Comparison of ENCODE assay signal across 8 mouse cellular contexts in the genomic region with DNA sequence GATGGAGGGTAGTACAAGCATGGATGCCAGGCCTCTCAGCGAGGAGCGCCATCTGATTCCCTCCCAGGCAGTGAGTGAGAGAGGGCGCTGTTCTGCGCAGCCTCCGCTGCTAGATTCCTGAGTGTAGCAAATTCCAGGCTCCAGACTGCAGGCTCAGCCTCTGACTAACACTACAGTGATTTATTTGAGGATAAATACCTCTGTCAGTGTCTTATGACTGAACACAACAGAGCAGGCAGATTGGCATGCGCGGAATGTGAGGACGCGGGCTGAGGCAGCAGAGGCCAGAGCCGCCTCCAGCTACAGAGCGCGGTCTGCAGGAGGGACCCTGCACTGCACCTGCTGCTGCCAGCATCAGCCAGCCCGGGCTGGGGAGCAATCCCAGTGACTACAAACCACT.
DNase-seq lines count a peak whose midpoint lies in the region; ATAC-seq and TF ChIP-seq lines count a peak whose summit lies in the region.

No protein-coding gene starts in this region.

- H3K4me1 ChIP-seq in embryonic fibroblast, embryonic 13.5 days (ENCODE audit: control insufficient read depth, insufficient read depth, low read length), result peaks cover 19% of the 10 kb centered on the region
- H3K4me1 ChIP-seq in heart, embryonic 12.5 days (replicated peaks), result peaks cover 95% of the 10 kb centered on the region
- peaks cover 90% of the 10 kb centered on the region for H3K4me1 ChIP-seq in kidney, embryonic 15.5 days
- H3K4me1 ChIP-seq in limb, embryonic 14.5 days (ENCODE audit: control insufficient read depth, insufficient read depth, low read length), result peaks cover 75% of the 10 kb centered on the region
- peaks cover 52% of the 10 kb centered on the region for H3K4me1 ChIP-seq in neural tube, embryonic 11.5 days (ENCODE audit: control insufficient read depth, insufficient read depth, low read length)

- H3K4me3 ChIP-seq in embryonic fibroblast, embryonic 13.5 days (ENCODE audit: insufficient read depth, low read length), result no peak overlapping the region
- H3K4me3 ChIP-seq in heart, embryonic 12.5 days, result no peak overlapping the region
- no peak overlapping the region for H3K4me3 ChIP-seq in kidney, embryonic 15.5 days (replicated peaks)
- H3K4me3 ChIP-seq in limb, embryonic 14.5 days (replicated peaks; ENCODE audit: low read length), result no peak overlapping the region
- no peak overlapping the region for H3K4me3 ChIP-seq in neural tube, embryonic 11.5 days (ENCODE audit: low read depth, low read length)

- peak; percentile 81; the same call in 1 of the 2 replicates for TF ChIP-seq CTCF in embryonic fibroblast, embryonic 13.5 days (IDR thresholded peaks at IDR 0.05; ENCODE audit: borderline replicate concordance, insufficient read depth, low read length)

- no peaks in the 10 kb centered on the region for H3K9me3 ChIP-seq in heart, embryonic 12.5 days (replicated peaks)
- H3K9me3 ChIP-seq in kidney, embryonic 15.5 days (replicated peaks), result no peaks in the 10 kb centered on the region
- no peaks in the 10 kb centered on the region for H3K9me3 ChIP-seq in limb, embryonic 14.5 days (ENCODE audit: control insufficient read depth, low read length)
- no peaks in the 10 kb centered on the region for H3K9me3 ChIP-seq in neural tube, embryonic 11.5 days (ENCODE audit: control insufficient read depth, low read length)

- 21% methylated on average over 13 of the region's 13 CpGs for WGBS in heart, embryonic 12.5 days
- 18% methylated on average over 13 of the region's 13 CpGs for whole genome bisulfite sequencing in kidney, embryonic 15.5 days
- WGBS in limb, embryonic 14.5 days, result 16% methylated on average over 13 of the region's 13 CpGs
- WGBS in neural tube, embryonic 11.5 days, result 8% methylated on average over 13 of the region's 13 CpGs

- no peak for TF ChIP-seq POLR2A in embryonic fibroblast, embryonic 13.5 days (IDR thresholded peaks at IDR 0.05; ENCODE audit: low read depth, low read length)
- no peak for TF ChIP-seq POLR2A in limb, embryonic 14.5 days (IDR thresholded peaks at IDR 0.05; ENCODE audit: borderline replicate concordance, extremely low read depth, insufficient read depth, insufficient read length)

- peaks cover 36% of the 10 kb centered on the region for H3K36me3 ChIP-seq in heart, embryonic 12.5 days
- H3K36me3 ChIP-seq in kidney, embryonic 15.5 days, result peaks cover 29% of the 10 kb centered on the region
- H3K36me3 ChIP-seq in limb, embryonic 14.5 days (ENCODE audit: control insufficient read depth, insufficient read depth, low read length), result peaks cover 52% of the 10 kb centered on the region
- H3K36me3 ChIP-seq in neural tube, embryonic 11.5 days (ENCODE audit: control insufficient read depth, insufficient read depth, low read length), result no peaks in the 10 kb centered on the region

- no peaks in the 10 kb centered on the region for H3K27me3 ChIP-seq in heart, embryonic 12.5 days (replicated peaks)
- no peaks in the 10 kb centered on the region for H3K27me3 ChIP-seq in kidney, embryonic 15.5 days
- H3K27me3 ChIP-seq in limb, embryonic 14.5 days (ENCODE audit: control insufficient read depth, insufficient read depth, low read length), result no peaks in the 10 kb centered on the region
- no peaks in the 10 kb centered on the region for H3K27me3 ChIP-seq in neural tube, embryonic 11.5 days (ENCODE audit: control insufficient read depth, insufficient read depth, low read length)

- peak overlapping the region; percentile 16; the same call in 1 of the 2 replicates for H3K9ac ChIP-seq in heart, embryonic 12.5 days
- H3K9ac ChIP-seq in kidney, embryonic 15.5 days, result no peak overlapping the region
- H3K9ac ChIP-seq in limb, embryonic 14.5 days (ENCODE audit: low read depth, low read length, severe bottlenecking), result no peak overlapping the region
- H3K9ac ChIP-seq in neural tube, embryonic 11.5 days (ENCODE audit: low read length), result no peak overlapping the region

- DNase-seq in adrenal gland, postnatal 36 days, result peak; percentile 90
- peak; percentile 86 for DNase-seq in limb, embryonic 14.5 days (ENCODE audit: low spot score)
- peak; percentile 82 for DNase-seq in neural tube, embryonic 11.5 days (ENCODE audit: low spot score)
- peak; percentile 61 for DNase-seq in urinary bladder, postnatal 25 days (ENCODE audit: low spot score)
- DNase-seq in spleen, adult 18-20 months, result no peak

- peak overlapping the region; percentile 77 for H3K27ac ChIP-seq in embryonic fibroblast, embryonic 13.5 days (ENCODE audit: insufficient read depth, low read length)
- H3K27ac ChIP-seq in heart, embryonic 12.5 days (ENCODE audit: poor library complexity, severe bottlenecking), result peak overlapping the region; percentile 90
- H3K27ac ChIP-seq in kidney, embryonic 15.5 days, result peak overlapping the region; percentile 77
- H3K27ac ChIP-seq in limb, embryonic 14.5 days (replicated peaks; ENCODE audit: low read depth, low read length), result peak overlapping the region; percentile 10
- no peak overlapping the region for H3K27ac ChIP-seq in neural tube, embryonic 11.5 days (ENCODE audit: low read depth, low read length)

- ATAC-seq in heart, embryonic 12.5 days (ENCODE audit: insufficient number of reproducible peaks, low FRiP score), result peak; percentile 79
- ATAC-seq in kidney, embryonic 15.5 days (replicated peaks; ENCODE audit: low FRiP score), result peak; percentile 90
- peak; percentile 89 for ATAC-seq in limb, embryonic 14.5 days (ENCODE audit: low FRiP score, low read depth)
- peak; percentile 84 for ATAC-seq in neural tube, embryonic 11.5 days (ENCODE audit: insufficient read depth, low FRiP score, low TSS enrichment)

- peak overlapping the region; percentile 20 for H3K4me2 ChIP-seq in heart, embryonic 12.5 days
- no peak overlapping the region for H3K4me2 ChIP-seq in kidney, embryonic 15.5 days
- H3K4me2 ChIP-seq in limb, embryonic 14.5 days (replicated peaks; ENCODE audit: low read depth, low read length, severe bottlenecking), result no peak overlapping the region
- H3K4me2 ChIP-seq in neural tube, embryonic 11.5 days (ENCODE audit: low read depth), result no peak overlapping the region

Comparison
In these comparisons a context has a peak if more than half of its experiments do, and no peak if none do; other contexts are left out.
1. DNase-seq: peak in adrenal gland, postnatal 36 days (2 of 2), limb, embryonic 14.5 days (single experiment), neural tube, embryonic 11.5 days (single experiment) and urinary bladder, postnatal 25 days (single experiment); none in spleen, adult 18-20 months (0 of 2).
2. Peak in every context shown above with its lines, with median percentiles within 50 percentile points of each other: ATAC-seq.